Mouse (Mus musculus) MEL (cell line): ENCODE measurements around the gene 4931409K22Rik.

ENCODE experiments used
- CTCF ChIP-seq, 3 experiments: IDR thresholded peaks in 2 of 3; conservative IDR thresholded peaks in 1 of 3; 2 replicates each; pipeline ENCODE4 v1.5.1; 2011 to 2012; ENCODE audit warnings: low read length in 3 of 3, low read depth in 2 of 3, mild to moderate bottlenecking in 2 of 3, improper control_type of control experiment in 1 of 3, inconsistent platforms in 1 of 3, mixed read lengths in 1 of 3, moderate library complexity in 1 of 3; ENCODE audit not compliant: control insufficient read depth in 1 of 3, insufficient read depth in 1 of 3, poor library complexity in 1 of 3, severe bottlenecking in 1 of 3
- EP300 ChIP-seq, 2 experiments: IDR thresholded peaks; 2 replicates each; pipeline ENCODE4 v1.6.1; 2011; ENCODE audit warnings: improper control_type of control experiment in 2 of 2, low read length in 2 of 2, low read depth in 1 of 2, mild to moderate bottlenecking in 1 of 2
- MAX ChIP-seq: IDR thresholded peaks from 2 replicates; pipeline ENCODE4 v1.6.1; 2011; ENCODE audit warnings: low read length, improper control_type of control experiment
- POLR2A ChIP-seq, 2 experiments: IDR thresholded peaks; 2 replicates each; pipeline ENCODE4 v1.6.1; 2011 to 2012; ENCODE audit warnings: low read length in 2 of 2, mild to moderate bottlenecking in 2 of 2, control low read depth in 1 of 2, improper control_type of control experiment in 1 of 2, low read depth in 1 of 2, moderate library complexity in 1 of 2; ENCODE audit not compliant: control insufficient read depth in 1 of 2, insufficient read depth in 1 of 2, poor library complexity in 1 of 2
- TAL1 ChIP-seq: IDR thresholded peaks from 2 replicates; pipeline ENCODE4 v1.6.1; 2012; ENCODE audit warnings: mild to moderate bottlenecking, inconsistent platforms, low read length, moderate library complexity, mixed read lengths
- UBTF ChIP-seq: IDR thresholded peaks from 2 replicates; pipeline ENCODE4 v1.6.1; 2012; ENCODE audit warnings: low read depth, mild to moderate bottlenecking, inconsistent platforms, low read length, improper control_type of control experiment, moderate library complexity, borderline replicate concordance; ENCODE audit not compliant: insufficient read depth
- USF1 ChIP-seq: IDR thresholded peaks from 2 replicates; pipeline ENCODE4 v1.6.1; 2014; ENCODE audit warnings: low read depth, mild to moderate bottlenecking, inconsistent platforms, low read length, improper control_type of control experiment, moderate library complexity
- ZC3H11A ChIP-seq: IDR thresholded peaks from 2 replicates; pipeline ENCODE4 v1.6.1; 2012; ENCODE audit warnings: low read depth, mild to moderate bottlenecking, inconsistent platforms, low read length, improper control_type of control experiment
- ZKSCAN1 ChIP-seq: IDR thresholded peaks from 2 replicates; pipeline ENCODE4 v1.6.1; 2012; ENCODE audit warnings: low read depth, mild to moderate bottlenecking, inconsistent platforms, low read length, improper control_type of control experiment, moderate library complexity
- ZNF384 ChIP-seq: IDR thresholded peaks from 2 replicates; pipeline ENCODE4 v1.6.1; 2012; ENCODE audit warnings: low read depth, mild to moderate bottlenecking, inconsistent platforms, low read length, improper control_type of control experiment

DNA sequence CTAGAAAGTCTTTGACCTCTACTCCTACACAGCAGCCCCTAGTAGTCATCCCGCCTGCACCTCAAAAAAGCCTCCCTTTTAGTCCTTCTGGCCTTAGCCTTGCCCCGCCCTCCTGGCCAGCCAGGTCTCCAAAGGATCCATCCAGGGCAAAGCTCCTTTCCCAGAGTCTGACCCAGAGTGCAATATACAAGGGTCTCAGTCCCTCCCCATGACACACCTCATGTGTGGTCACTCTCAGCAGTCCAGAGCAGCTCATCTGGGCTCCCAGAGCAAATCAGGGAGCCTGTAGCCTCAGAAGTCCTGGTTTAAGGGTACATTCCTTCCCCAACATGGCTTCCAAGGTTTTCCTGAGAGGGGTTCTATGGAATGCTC lies 5.3 kb downstream of the 4931409K22Rik start:
- TF ChIP-seq POLR2A (IDR thresholded peaks at IDR 0.05; ENCODE audit: control insufficient read depth in 1 of 2, insufficient read depth in 1 of 2, low read depth in 1 of 2, low read length in 2 of 2, poor library complexity in 1 of 2) (no peak), ZC3H11A (no peak), TAL1 (no peak), MAX (no peak), ZKSCAN1 (no peak), ZNF384 (no peak), EP300 (IDR thresholded peaks at IDR 0.05; ENCODE audit: low read depth in 1 of 2, low read length in 2 of 2) (no peak), CTCF (IDR thresholded peaks at IDR 0.05 in 2 of 3, conservative IDR thresholded peaks at IDR 0.05 in 1 of 3; ENCODE audit: control insufficient read depth in 1 of 3, insufficient read depth in 1 of 3, low read depth in 2 of 3, low read length in 3 of 3, poor library complexity in 1 of 3, severe bottlenecking in 1 of 3) (no peak), USF1 (no peak), UBTF (no peak)
